Mouse (Mus musculus) liver, embryonic 14.5 days (tissue): ENCODE results near the gene Ror1.

Experiments used
- CTCF ChIP-seq: IDR thresholded peaks from 2 replicates; pipeline ENCODE4 v1.5.1; 2016; ENCODE audit warnings: antibody characterized with exemption, low read depth, control low read depth
- EP300 ChIP-seq: IDR thresholded peaks from 2 replicates; pipeline ENCODE4 v1.6.1; 2016; ENCODE audit warnings: antibody characterized with exemption, low read depth

DNA sequence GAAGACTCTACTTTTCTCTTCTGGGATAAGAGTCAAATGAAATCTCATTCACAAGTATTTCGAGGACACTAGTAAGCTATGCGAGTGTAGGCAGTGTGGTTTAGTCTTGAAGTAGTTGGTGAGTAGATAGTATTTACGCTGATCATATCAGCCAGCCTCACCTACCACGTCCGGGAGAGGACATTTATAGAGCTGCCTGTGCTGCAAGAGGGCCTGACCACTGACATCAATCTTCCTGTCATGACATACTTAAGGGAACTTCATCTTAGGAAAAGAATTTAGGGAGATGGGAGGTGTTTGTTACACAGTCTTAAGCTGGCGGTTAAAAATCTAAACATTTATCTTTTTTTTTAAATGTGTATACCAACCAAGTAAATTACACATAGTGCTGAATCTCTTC is 95.9 kb downstream of the Ror1 start:
- TF ChIP-seq CTCF (no peak), EP300 (no peak)
